Mouse (Mus musculus): Measurements from ENCODE around the gene Olfr1219. TPM values are rescaled to one million over a fixed set of nuclear protein-coding genes. Genes with fewer than 3 reads are reported as not detected.

The Olfr1219 gene
- total RNA-seq (2015; ENCODE audit: low replicate concordance): not detected in 2 replicates
- total RNA-seq (2017; ENCODE audit: low replicate concordance): 0.09 TPM in 1 of 2 replicates, not detected in the other

GRCm38 (mm10) chr2:89083413-89083812 lies at the start of gene Olfr1219:
Gene Olfr1219, minus strand, starts transcription at chr2:89083513.
- no peak for ATAC-seq (replicated peaks; ENCODE audit: low FRiP score, poor library complexity, severe bottlenecking)

DNA sequence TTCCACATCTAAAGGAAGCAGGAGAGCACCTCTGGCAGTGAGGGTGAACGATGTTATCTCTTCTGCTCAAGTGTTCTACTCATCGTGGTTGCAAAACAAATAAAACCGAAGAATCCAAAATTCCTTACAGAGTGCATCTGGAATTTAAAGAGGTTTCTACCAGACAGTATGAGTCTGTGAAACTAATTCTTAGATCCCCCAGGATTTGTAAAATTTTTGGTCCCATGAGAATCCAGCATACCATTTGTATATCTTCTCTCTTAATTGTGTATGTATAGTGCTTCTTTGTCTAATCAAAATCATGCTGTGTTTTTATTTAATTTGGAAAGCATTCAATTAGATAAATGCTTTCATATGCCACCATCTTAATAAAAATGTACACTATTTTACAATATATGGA lies 49.6 kb upstream of the Olfr1219 start, which contains the start of gene Olfr1222:
Gene Olfr1222, minus strand, starts transcription at position 101 of the 400 bp plus-strand sequence.
- ATAC-seq (replicated peaks; ENCODE audit: low FRiP score, poor library complexity, severe bottlenecking): no peak

GRCm38 (mm10) chr2:89117183-89117582 lies 33.9 kb upstream of the Olfr1219 start, which contains the start of gene Olfr1221:
Gene Olfr1221, minus strand, starts transcription at chr2:89117283.
- ATAC-seq (replicated peaks; ENCODE audit: low FRiP score, poor library complexity, severe bottlenecking): no peak

DNA sequence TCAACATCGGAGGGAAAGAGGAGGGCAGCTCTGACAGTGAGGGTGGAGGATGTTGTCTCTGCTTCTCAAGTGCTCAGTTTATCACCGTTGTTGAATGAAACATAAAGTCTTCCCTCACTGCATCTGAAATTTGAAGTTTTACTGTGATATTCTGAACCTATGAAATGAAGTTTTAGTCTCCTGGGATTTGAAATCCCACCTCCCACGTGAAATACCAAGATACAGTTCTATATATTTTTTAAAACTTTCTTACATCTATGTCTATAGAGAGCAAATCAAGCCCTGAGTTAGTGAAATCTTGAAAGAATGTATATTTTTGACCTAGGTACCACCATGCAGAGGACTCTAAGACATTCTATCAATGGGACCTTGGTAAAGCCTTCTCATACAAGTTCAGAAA lies 23.4 kb upstream of the Olfr1219 start, which contains the start of gene Olfr1220:
Gene Olfr1220, minus strand, starts transcription at position 101 of the 400 bp plus-strand sequence.
- no peak for ATAC-seq (replicated peaks; ENCODE audit: low FRiP score, poor library complexity, severe bottlenecking)

DNA sequence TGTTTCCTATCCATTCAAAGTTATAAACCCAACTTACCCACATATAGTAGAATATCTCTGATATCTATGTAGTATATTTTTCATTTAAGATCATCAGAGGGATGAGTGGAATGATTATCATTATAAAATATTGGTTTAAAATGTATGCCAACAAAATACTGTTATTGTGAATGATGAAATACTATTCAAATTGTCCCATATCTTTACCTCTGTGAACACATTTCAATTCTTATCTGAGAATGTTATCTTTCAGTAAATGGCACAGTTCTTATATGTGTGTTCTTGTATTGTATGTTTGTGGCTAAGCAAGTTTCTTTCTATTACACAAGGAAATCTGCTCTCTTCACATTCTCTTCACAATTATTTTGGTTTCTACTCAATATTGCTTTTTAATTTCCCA lies 22.3 kb upstream of the Olfr1219 start:
- no peak for ATAC-seq (replicated peaks; ENCODE audit: low FRiP score, poor library complexity, severe bottlenecking)

DNA sequence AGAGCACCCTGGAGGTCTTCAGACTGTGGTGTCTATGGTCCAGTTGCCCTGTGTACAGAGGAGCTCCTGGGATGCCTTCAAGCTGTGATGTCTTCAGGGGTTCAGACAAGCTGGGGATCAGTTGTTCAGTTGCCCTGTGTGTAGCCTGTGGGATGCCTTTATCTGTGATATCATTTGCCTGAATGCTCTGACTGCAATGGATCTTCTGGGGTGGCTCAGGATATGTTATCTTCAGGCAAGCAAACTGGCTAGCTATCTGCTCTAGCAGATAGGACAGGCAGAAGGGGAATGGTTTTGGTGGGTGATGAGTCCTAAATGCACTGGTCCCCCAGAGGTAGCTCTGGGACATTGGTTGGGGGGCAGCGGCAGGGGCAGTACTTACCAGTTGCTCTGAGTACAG lies 10.5 kb upstream of the Olfr1219 start:
- ATAC-seq (replicated peaks; ENCODE audit: low FRiP score, poor library complexity, severe bottlenecking): no peak

- ATAC-seq (replicated peaks; ENCODE audit: low FRiP score, poor library complexity, severe bottlenecking): no peak
Observed at GRCm38 (mm10) chr2:89081487-89081886, 1.8 kb downstream of the Olfr1219 start.

DNA sequence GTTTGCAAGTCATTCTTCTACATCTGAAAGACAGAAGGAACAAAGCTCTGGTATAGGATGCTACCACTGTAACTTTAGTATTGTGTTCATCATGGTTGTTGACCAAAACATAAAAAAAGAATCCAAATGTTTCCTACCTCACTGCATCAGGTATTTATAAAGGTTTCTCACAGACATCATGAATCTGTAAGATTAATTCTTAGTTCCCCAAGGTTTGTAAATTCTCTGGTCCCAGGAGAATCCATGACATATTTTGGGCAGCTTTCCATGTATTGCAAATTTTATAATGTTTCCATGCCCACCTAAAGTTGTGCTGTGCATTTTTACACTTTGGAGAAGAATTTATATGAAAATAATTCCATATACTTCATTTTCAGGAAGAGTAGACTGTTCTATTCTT lies 22.2 kb downstream of the Olfr1219 start, which contains the start of gene Olfr1218:
Gene Olfr1218, minus strand, starts transcription at position 101 of the 400 bp plus-strand sequence.
- ATAC-seq (replicated peaks; ENCODE audit: low FRiP score, poor library complexity, severe bottlenecking): no peak

DNA sequence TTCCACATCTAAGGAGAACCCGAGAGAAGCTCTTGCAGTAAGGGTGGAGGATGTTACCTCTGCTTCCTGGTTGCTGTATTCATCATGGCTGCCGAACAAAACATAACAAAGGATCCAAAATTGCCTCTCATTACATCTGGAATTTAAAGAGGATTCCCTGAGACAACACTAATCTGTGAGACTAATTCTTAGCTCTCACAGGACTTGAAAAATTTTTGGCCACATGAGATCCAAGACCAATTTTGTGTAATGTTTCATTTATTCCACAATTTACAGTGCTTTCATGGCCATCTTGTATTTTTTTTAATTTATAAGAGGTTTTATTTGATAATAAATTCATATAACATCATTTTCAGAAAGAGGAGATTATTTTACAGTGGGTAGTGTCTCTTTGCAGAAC lies 51.3 kb downstream of the Olfr1219 start, which contains the start of gene Olfr1217:
Gene Olfr1217, minus strand, starts transcription at position 101 of the 400 bp plus-strand sequence.
- ATAC-seq (replicated peaks; ENCODE audit: low FRiP score, poor library complexity, severe bottlenecking): no peak

Other genes starting within 250 kb of the Olfr1219 start
- gene Olfr1204, start 234.2 kb downstream of the Olfr1219 start, total RNA-seq (2015; ENCODE audit: low replicate concordance): 14.6 TPM in 1 of 2 replicates, not detected in the other
- gene Olfr1204, start 234.2 kb downstream of the Olfr1219 start, total RNA-seq (2017; ENCODE audit: low replicate concordance): not detected in 2 replicates
- gene Olfr1206, start 220.3 kb downstream of the Olfr1219 start, total RNA-seq (2015; ENCODE audit: low replicate concordance): not detected in 2 replicates
- not detected in 2 replicates for gene Olfr1206, start 220.3 kb downstream of the Olfr1219 start, total RNA-seq (2017; ENCODE audit: low replicate concordance)
- gene Olfr1208, start 181.2 kb downstream of the Olfr1219 start, total RNA-seq (2015; ENCODE audit: low replicate concordance): not detected in 2 replicates
- not detected in 2 replicates for gene Olfr1208, start 181.2 kb downstream of the Olfr1219 start, total RNA-seq (2017; ENCODE audit: low replicate concordance)
- gene Olfr1209, start 168.4 kb downstream of the Olfr1219 start, total RNA-seq (2015; ENCODE audit: low replicate concordance): not detected in 2 replicates
- gene Olfr1209, start 168.4 kb downstream of the Olfr1219 start, total RNA-seq (2017; ENCODE audit: low replicate concordance): not detected in 2 replicates
- not detected in 2 replicates for gene Olfr1211, start 145.4 kb downstream of the Olfr1219 start, total RNA-seq (2015; ENCODE audit: low replicate concordance)
- gene Olfr1211, start 145.4 kb downstream of the Olfr1219 start, total RNA-seq (2017; ENCODE audit: low replicate concordance): not detected in 2 replicates
- not detected in 2 replicates for gene Olfr1212, start 129.5 kb downstream of the Olfr1219 start, total RNA-seq (2015; ENCODE audit: low replicate concordance)
- gene Olfr1212, start 129.5 kb downstream of the Olfr1219 start, total RNA-seq (2017; ENCODE audit: low replicate concordance): 0.43 TPM in 1 of 2 replicates, not detected in the other
- gene Gm13762, start 103.2 kb downstream of the Olfr1219 start, total RNA-seq (2015; ENCODE audit: low replicate concordance): not detected in 2 replicates
- gene Gm13762, start 103.2 kb downstream of the Olfr1219 start, total RNA-seq (2017; ENCODE audit: low replicate concordance): not detected in 2 replicates
- gene Olfr1214, start 90.9 kb downstream of the Olfr1219 start, total RNA-seq (2015; ENCODE audit: low replicate concordance): not detected in 2 replicates
- not detected in 2 replicates for gene Olfr1214, start 90.9 kb downstream of the Olfr1219 start, total RNA-seq (2017; ENCODE audit: low replicate concordance)
- not detected in 2 replicates for gene Olfr1215, start 76.5 kb downstream of the Olfr1219 start, total RNA-seq (2015; ENCODE audit: low replicate concordance)
- not detected in 2 replicates for gene Olfr1215, start 76.5 kb downstream of the Olfr1219 start, total RNA-seq (2017; ENCODE audit: low replicate concordance)
- gene Olfr1216, start 65.2 kb downstream of the Olfr1219 start, total RNA-seq (2015; ENCODE audit: low replicate concordance): not detected in 2 replicates
- not detected in 2 replicates for gene Olfr1216, start 65.2 kb downstream of the Olfr1219 start, total RNA-seq (2017; ENCODE audit: low replicate concordance)
- not detected in 2 replicates for gene Olfr1217, start 51.4 kb downstream of the Olfr1219 start, total RNA-seq (2015; ENCODE audit: low replicate concordance)
- gene Olfr1217, start 51.4 kb downstream of the Olfr1219 start, total RNA-seq (2017; ENCODE audit: low replicate concordance): not detected in 2 replicates
- gene Olfr1218, start 22.3 kb downstream of the Olfr1219 start, total RNA-seq (2015; ENCODE audit: low replicate concordance): not detected in 2 replicates
- gene Olfr1218, start 22.3 kb downstream of the Olfr1219 start, total RNA-seq (2017; ENCODE audit: low replicate concordance): 0.14 TPM in 1 of 2 replicates, not detected in the other
- gene Olfr1220, start 23.3 kb upstream of the Olfr1219 start, total RNA-seq (2015; ENCODE audit: low replicate concordance): not detected in 2 replicates
- gene Olfr1220, start 23.3 kb upstream of the Olfr1219 start, total RNA-seq (2017; ENCODE audit: low replicate concordance): not detected in 2 replicates
- not detected in 2 replicates for gene Olfr1221, start 33.8 kb upstream of the Olfr1219 start, total RNA-seq (2015; ENCODE audit: low replicate concordance)
- gene Olfr1221, start 33.8 kb upstream of the Olfr1219 start, total RNA-seq (2017; ENCODE audit: low replicate concordance): not detected in 2 replicates
- gene Olfr1222, start 49.5 kb upstream of the Olfr1219 start, total RNA-seq (2015; ENCODE audit: low replicate concordance): 0.21 TPM in 1 of 2 replicates, not detected in the other
- not detected in 2 replicates for gene Olfr1222, start 49.5 kb upstream of the Olfr1219 start, total RNA-seq (2017; ENCODE audit: low replicate concordance)
- gene Olfr1223, start 68.0 kb upstream of the Olfr1219 start, total RNA-seq (2015; ENCODE audit: low replicate concordance): not detected in 2 replicates
- not detected in 2 replicates for gene Olfr1223, start 68.0 kb upstream of the Olfr1219 start, total RNA-seq (2017; ENCODE audit: low replicate concordance)
- gene Olfr1224-ps1, start 80.6 kb upstream of the Olfr1219 start, total RNA-seq (2015; ENCODE audit: low replicate concordance): not detected in 2 replicates
- not detected in 2 replicates for gene Olfr1224-ps1, start 80.6 kb upstream of the Olfr1219 start, total RNA-seq (2017; ENCODE audit: low replicate concordance)
- not detected in 2 replicates for gene Olfr1225, start 91.2 kb upstream of the Olfr1219 start, total RNA-seq (2015; ENCODE audit: low replicate concordance)
- gene Olfr1225, start 91.2 kb upstream of the Olfr1219 start, total RNA-seq (2017; ENCODE audit: low replicate concordance): not detected in 2 replicates
- not detected in 2 replicates for gene Olfr1226, start 116.5 kb upstream of the Olfr1219 start, total RNA-seq (2015; ENCODE audit: low replicate concordance)
- gene Olfr1226, start 116.5 kb upstream of the Olfr1219 start, total RNA-seq (2017; ENCODE audit: low replicate concordance): not detected in 2 replicates
- not detected in 2 replicates for gene Olfr1228, start 170.5 kb upstream of the Olfr1219 start, total RNA-seq (2015; ENCODE audit: low replicate concordance)
- not detected in 2 replicates for gene Olfr1228, start 170.5 kb upstream of the Olfr1219 start, total RNA-seq (2017; ENCODE audit: low replicate concordance)
- gene Olfr1229, start 204.5 kb upstream of the Olfr1219 start, total RNA-seq (2015; ENCODE audit: low replicate concordance): not detected in 2 replicates
- gene Olfr1229, start 204.5 kb upstream of the Olfr1219 start, total RNA-seq (2017; ENCODE audit: low replicate concordance): not detected in 2 replicates
- gene Olfr1230, start 213.8 kb upstream of the Olfr1219 start, total RNA-seq (2015; ENCODE audit: low replicate concordance): not detected in 2 replicates
- gene Olfr1230, start 213.8 kb upstream of the Olfr1219 start, total RNA-seq (2017; ENCODE audit: low replicate concordance): not detected in 2 replicates
- gene Olfr1231, start 223.6 kb upstream of the Olfr1219 start, total RNA-seq (2015; ENCODE audit: low replicate concordance): not detected in 2 replicates
- not detected in 2 replicates for gene Olfr1231, start 223.6 kb upstream of the Olfr1219 start, total RNA-seq (2017; ENCODE audit: low replicate concordance)
- gene Olfr1232, start 246.2 kb upstream of the Olfr1219 start, total RNA-seq (2015; ENCODE audit: low replicate concordance): not detected in 2 replicates
- gene Olfr1232, start 246.2 kb upstream of the Olfr1219 start, total RNA-seq (2017; ENCODE audit: low replicate concordance): not detected in 2 replicates

All from erythroblast, adult 5-6 weeks (primary cell).